In the genomic region with DNA sequence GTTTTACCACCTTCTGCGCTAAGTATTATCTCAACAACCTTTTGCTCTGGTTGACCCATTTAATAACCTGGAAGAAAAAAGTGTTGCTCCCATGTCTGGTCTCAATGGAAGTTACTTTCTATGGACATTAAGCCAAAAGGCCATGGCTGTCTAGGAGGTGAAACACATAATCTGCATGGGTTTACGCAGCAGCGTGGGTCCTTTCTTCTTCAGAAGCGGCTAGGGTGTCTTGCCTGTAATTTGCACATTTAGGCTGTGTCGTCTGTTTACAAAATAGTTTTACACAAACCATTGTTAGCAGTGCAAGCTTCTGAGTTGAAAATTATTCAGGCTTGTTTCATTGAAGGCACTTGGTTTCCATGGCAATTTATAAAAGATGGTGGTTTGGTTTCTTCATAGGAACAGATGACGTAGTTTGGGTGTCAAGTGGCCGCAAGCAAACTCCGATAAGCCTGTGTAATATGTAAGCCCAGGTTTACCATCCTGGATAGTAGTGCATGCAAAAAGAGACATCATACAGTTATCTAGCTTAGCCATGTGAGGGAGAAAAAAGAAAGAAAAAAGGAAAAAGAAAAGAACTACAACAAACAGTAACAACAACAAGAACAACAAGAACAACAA, we compare ENCODE assay signal across 14 mouse cellular contexts.
A peak's percentile ranks its signal among the peaks of the same experiment; 100 is the strongest.
DNase-seq lines count a peak whose midpoint lies in the region; ATAC-seq lines count a peak whose summit lies in the region.
"Had no signal": no experiment of that assay in that cellular context is flagged by ENCODE, and none has a peak within 500 bp of the region (broad histone marks: within the 10 kb centered on the region; RNA-seq: fewer than 3 reads in every experiment).

No protein-coding gene starts in this region.

- H3K36me3 ChIP-seq in midbrain, embryonic 11.5 days (ENCODE audit: control insufficient read depth, insufficient read depth, low read length): no peaks in the 10 kb centered on the region
- H3K36me3 ChIP-seq in midbrain, embryonic 10.5 days: no peaks in the 10 kb centered on the region
- no peaks in the 10 kb centered on the region for H3K36me3 ChIP-seq in forebrain, embryonic 16.5 days (ENCODE audit: control insufficient read depth, insufficient read depth)
- no peaks in the 10 kb centered on the region for H3K36me3 ChIP-seq in midbrain, embryonic 12.5 days
- H3K36me3 ChIP-seq in kidney, embryonic 16.5 days (ENCODE audit: insufficient read depth, low read length): no peaks in the 10 kb centered on the region
- H3K36me3 ChIP-seq: embryonic facial prominence, embryonic 13.5 days; G1E had no signal

- H3K27me3 ChIP-seq in midbrain, embryonic 11.5 days (ENCODE audit: control insufficient read depth, insufficient read depth, low read length): no peaks in the 10 kb centered on the region
- no peaks in the 10 kb centered on the region for H3K27me3 ChIP-seq in midbrain, embryonic 10.5 days (ENCODE audit: low read depth, poor library complexity, severe bottlenecking)
- H3K27me3 ChIP-seq in forebrain, embryonic 16.5 days (replicated peaks; ENCODE audit: control insufficient read depth, insufficient read depth, low read length): no peaks in the 10 kb centered on the region
- H3K27me3 ChIP-seq in midbrain, embryonic 12.5 days: no peaks in the 10 kb centered on the region
- H3K27me3 ChIP-seq in kidney, embryonic 16.5 days (ENCODE audit: insufficient read depth, low read length): no peaks in the 10 kb centered on the region
- H3K27me3 ChIP-seq: embryonic facial prominence, embryonic 13.5 days had no signal

- no peaks in the 10 kb centered on the region for H3K9me3 ChIP-seq in midbrain, embryonic 11.5 days (ENCODE audit: control insufficient read depth, low read length)
- H3K9me3 ChIP-seq in midbrain, embryonic 10.5 days (replicated peaks): no peaks in the 10 kb centered on the region
- H3K9me3 ChIP-seq in forebrain, embryonic 16.5 days (ENCODE audit: control insufficient read depth, low read length): no peaks in the 10 kb centered on the region
- no peaks in the 10 kb centered on the region for H3K9me3 ChIP-seq in midbrain, embryonic 12.5 days
- no peaks in the 10 kb centered on the region for H3K9me3 ChIP-seq in kidney, embryonic 16.5 days (ENCODE audit: low read length)
- H3K9me3 ChIP-seq: embryonic facial prominence, embryonic 13.5 days had no signal

- H3K4me3 ChIP-seq in midbrain, embryonic 11.5 days (ENCODE audit: low read depth, low read length): no peak overlapping the region
- no peak overlapping the region for H3K4me3 ChIP-seq in midbrain, embryonic 10.5 days
- peak overlapping the region; percentile 14; the same call in 1 of the 2 replicates for H3K4me3 ChIP-seq in forebrain, embryonic 16.5 days (replicated peaks; ENCODE audit: low read length)
- H3K4me3 ChIP-seq in midbrain, embryonic 12.5 days: no peak overlapping the region
- H3K4me3 ChIP-seq in kidney, embryonic 16.5 days (ENCODE audit: low read length): no peak overlapping the region
- H3K4me3 ChIP-seq: embryonic facial prominence, embryonic 13.5 days had no signal

- no peak overlapping the region for H3K27ac ChIP-seq in midbrain, embryonic 11.5 days (ENCODE audit: low read depth, low read length)
- H3K27ac ChIP-seq in midbrain, embryonic 10.5 days (replicated peaks): no peak overlapping the region
- H3K27ac ChIP-seq in forebrain, embryonic 16.5 days (ENCODE audit: low read length): peak overlapping the region; percentile 44; the same call in 1 of the 2 replicates
- H3K27ac ChIP-seq in midbrain, embryonic 12.5 days (replicated peaks): 0 out of 2 replicates have a peak overlapping the region, but pooled peaks have one; percentile 42
- no peak overlapping the region for H3K27ac ChIP-seq in kidney, embryonic 16.5 days (ENCODE audit: low read length)
- H3K27ac ChIP-seq: embryonic facial prominence, embryonic 13.5 days had no signal

- H3K4me2 ChIP-seq in midbrain, embryonic 11.5 days: no peak overlapping the region
- H3K4me2 ChIP-seq in forebrain, embryonic 16.5 days (ENCODE audit: low read length): peak overlapping the region; percentile 44
- H3K4me2 ChIP-seq in midbrain, embryonic 12.5 days (replicated peaks): peak overlapping the region; percentile 23; the same call in 1 of the 2 replicates
- no peak overlapping the region for H3K4me2 ChIP-seq in kidney, embryonic 16.5 days (replicated peaks; ENCODE audit: low read depth, low read length)
- H3K4me2 ChIP-seq: embryonic facial prominence, embryonic 13.5 days; liver, embryonic 11.5 days had no signal

- 67% methylated on average over 8 of the region's 8 CpGs for WGBS in midbrain, embryonic 11.5 days
- 70% methylated on average over 8 of the region's 8 CpGs for whole genome bisulfite sequencing in midbrain, embryonic 10.5 days
- 15% methylated on average over 8 of the region's 8 CpGs for WGBS in forebrain, embryonic 16.5 days
- 51% methylated on average over 8 of the region's 8 CpGs for WGBS in midbrain, embryonic 12.5 days
- 89% methylated on average over 8 of the region's 8 CpGs for WGBS in kidney, embryonic 16.5 days

- ATAC-seq in midbrain, embryonic 11.5 days (ENCODE audit: low FRiP score): peak; percentile 73
- ATAC-seq in forebrain, embryonic 16.5 days: peak; percentile 81
- ATAC-seq in midbrain, embryonic 12.5 days (ENCODE audit: low FRiP score, low read depth): peak; percentile 82
- no peak for ATAC-seq in kidney, embryonic 16.5 days (ENCODE audit: low FRiP score, low TSS enrichment)
- ATAC-seq: lung, postnatal 0 days had no signal

- no peak overlapping the region for H3K9ac ChIP-seq in midbrain, embryonic 11.5 days (ENCODE audit: low read length)
- no peak overlapping the region for H3K9ac ChIP-seq in forebrain, embryonic 16.5 days (replicated peaks; ENCODE audit: low read depth, low read length)
- H3K9ac ChIP-seq in midbrain, embryonic 12.5 days (replicated peaks): no peak overlapping the region
- H3K9ac ChIP-seq in kidney, embryonic 16.5 days (replicated peaks; ENCODE audit: low read length): no peak overlapping the region
- H3K9ac ChIP-seq: embryonic facial prominence, embryonic 13.5 days had no signal

- H3K4me1 ChIP-seq in midbrain, embryonic 11.5 days (ENCODE audit: control insufficient read depth, insufficient read depth, low read length): peaks cover 4% of the 10 kb centered on the region; the same call in 1 of the 2 replicates
- H3K4me1 ChIP-seq in midbrain, embryonic 10.5 days: peaks cover 16% of the 10 kb centered on the region
- peaks cover 9% of the 10 kb centered on the region for H3K4me1 ChIP-seq in forebrain, embryonic 16.5 days (replicated peaks; ENCODE audit: control insufficient read depth, insufficient read depth, low read length)
- H3K4me1 ChIP-seq in midbrain, embryonic 12.5 days: peaks cover 9% of the 10 kb centered on the region
- H3K4me1 ChIP-seq in kidney, embryonic 16.5 days (ENCODE audit: insufficient read depth, low read length): no peaks in the 10 kb centered on the region
- H3K4me1 ChIP-seq: embryonic facial prominence, embryonic 13.5 days had no signal

- DNase-seq in midbrain, embryonic 11.5 days (ENCODE audit: low spot score, missing footprints): peak; percentile 92
- no peak for DNase-seq in midbrain, embryonic 10.5 days (ENCODE audit: low spot score)
- no peak for DNase-seq in adipocyte (ENCODE audit: low spot score)
- no peak for DNase-seq in adrenal gland, adult 8-10 months
- DNase-seq in lung, postnatal 25 days (ENCODE audit: low spot score): no peak
- DNase-seq: cerebellum, adult 9-11 months; kidney, postnatal 4 days had no signal

Comparison
In these comparisons a context has a peak if more than half of its experiments do, and no peak if none do; other contexts are left out.
1. H3K27ac ChIP-seq: peak in forebrain, embryonic 16.5 days (single experiment) and midbrain, embryonic 12.5 days (single experiment); none in midbrain, embryonic 11.5 days (single experiment), midbrain, embryonic 10.5 days (single experiment) and kidney, embryonic 16.5 days (single experiment).
2. H3K4me2 ChIP-seq: peak in forebrain, embryonic 16.5 days (single experiment) and midbrain, embryonic 12.5 days (single experiment); none in midbrain, embryonic 11.5 days (single experiment) and kidney, embryonic 16.5 days (single experiment).